Mouse (Mus musculus) limb, embryonic 10.5 days (tissue): ENCODE data around the gene Eftud2. TPM values are rescaled to one million over a fixed set of nuclear protein-coding genes. Genes with fewer than 3 reads are reported as not detected.
A peak's percentile ranks its signal among the peaks of the same experiment; 100 is the strongest.

Experiments
- DNase-seq: peaks from one replicate; pipeline ENCODE4 v3.0.0-alpha.2; 2017; ENCODE audit warnings: low spot score
- H3K27ac ChIP-seq: fragments of 300-500 bp; sonication (generic); 2 replicates; pipeline ENCODE4 v1.5.1; 2016; ENCODE audit warnings: mild to moderate bottlenecking
- H3K27me3 ChIP-seq: fragments of 300-500 bp; sonication (generic); 2 replicates; pipeline ENCODE4 v1.6.1; 2016; ENCODE audit warnings: low read depth, mild to moderate bottlenecking; ENCODE audit not compliant: poor library complexity, severe bottlenecking
- H3K36me3 ChIP-seq: fragments of 300-500 bp; sonication (generic); 2 replicates; pipeline ENCODE4 v1.6.1; 2016; ENCODE audit warnings: mild to moderate bottlenecking, moderate library complexity
- H3K4me1 ChIP-seq: fragments of 300-500 bp; sonication (generic); 2 replicates; pipeline ENCODE4 v1.6.1; 2016
- H3K4me3 ChIP-seq: fragments of 300-500 bp; sonication (generic); 2 replicates; pipeline ENCODE4 v1.5.1; 2016; ENCODE audit warnings: mild to moderate bottlenecking, moderate library complexity
- H3K9me3 ChIP-seq: fragments of 300-500 bp; sonication (generic); replicated peaks from 2 replicates; pipeline ENCODE4 v1.6.1; 2016; ENCODE audit warnings: mild to moderate bottlenecking
- WGBS: fragments of 180-500 bp; shearing (Covaris S2); methylation state at CpG from one replicate; pipeline ENCODE4 v1.1.7; 2016; 5-methylcytosine and 5-hydroxymethylcytosine counted together
- polyA plus RNA-seq: library from polyadenylated mRNA; unstranded; fragments of >200 nt; fragmentation: Nextera tagmentation; extraction: Ambion mirVana; gene quantifications from 2 replicates; pipeline ENCODE4 v1.2.1, GENCODE M21; 2016

The Eftud2 gene
- polyA plus RNA-seq, 1 experiment from 2014 or later: 360 TPM

GRCm38 (mm10) chr11:102826476-102826875 lies 54.3 kb downstream of the Eftud2 start:
- no peak overlapping the region for H3K4me3 ChIP-seq
- H3K9me3 ChIP-seq: no peaks in the 10 kb centered on the region
- no peak overlapping the region for H3K27ac ChIP-seq
- 0 out of 2 replicates have a peak, but pooled peaks cover 2% of the 10 kb centered on the region for H3K4me1 ChIP-seq
- H3K36me3 ChIP-seq: no peaks in the 10 kb centered on the region
- WGBS: 78% methylated on average over 2 of the region's 2 CpGs
- no peak for DNase-seq
- no peaks in the 10 kb centered on the region for H3K27me3 ChIP-seq

DNA sequence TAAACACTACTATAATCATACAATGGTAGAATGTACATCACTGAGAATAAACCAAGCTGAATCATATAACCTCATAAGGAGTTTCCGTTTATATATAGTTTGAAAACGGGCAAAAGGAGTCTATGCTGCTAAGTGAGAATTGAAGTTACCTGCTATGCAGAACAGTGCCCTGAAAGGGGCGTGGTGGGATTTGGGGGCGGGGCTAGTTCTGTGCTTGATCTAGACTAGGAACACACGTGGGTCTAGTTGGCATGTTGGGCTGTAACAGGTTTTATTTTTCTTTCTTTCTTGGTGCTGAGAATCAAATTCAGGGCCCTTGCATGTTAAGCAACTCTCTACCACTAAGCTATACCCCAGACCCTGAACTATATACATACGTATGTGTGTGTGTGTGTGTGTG lies 59.6 kb downstream of the Eftud2 start:
- Histone ChIP-seq H3K4me3 (no peak overlapping the region), H3K36me3 (no peaks in the 10 kb centered on the region), H3K9me3 (no peaks in the 10 kb centered on the region), H3K4me1 (peaks cover 30% of the 10 kb centered on the region), H3K27me3 (no peaks in the 10 kb centered on the region), H3K27ac (no peak overlapping the region)
- 57% methylated on average over 6 of the region's 6 CpGs for WGBS
- no peak for DNase-seq

DNA sequence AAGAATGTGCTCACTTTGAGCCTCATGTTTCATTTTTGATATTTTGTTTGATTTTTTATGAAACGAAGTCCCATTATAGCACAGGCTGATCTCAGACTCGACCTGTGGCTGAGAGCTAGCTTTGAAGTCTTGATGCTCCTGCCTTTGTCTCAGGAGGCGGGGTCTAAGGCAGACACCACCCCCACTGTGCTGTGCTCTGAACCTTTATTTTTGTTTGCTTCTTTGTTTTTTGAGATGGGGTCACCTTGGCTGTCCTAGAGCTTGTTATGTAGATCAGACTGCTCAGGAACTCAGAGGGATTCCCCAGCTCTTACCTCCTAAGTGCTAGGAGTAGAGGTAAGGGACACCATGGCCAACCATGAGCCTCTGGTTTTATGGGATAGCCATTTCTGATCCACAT lies 60.4 kb downstream of the Eftud2 start:
- peaks cover 36% of the 10 kb centered on the region for H3K4me1 ChIP-seq
- 7% methylated on average over 3 of the region's 3 CpGs for WGBS
- no peak overlapping the region for H3K27ac ChIP-seq
- no peak overlapping the region; the same call in 1 of the 2 replicates for H3K4me3 ChIP-seq
- H3K9me3 ChIP-seq: no peaks in the 10 kb centered on the region
- no peaks in the 10 kb centered on the region for H3K27me3 ChIP-seq
- no peaks in the 10 kb centered on the region for H3K36me3 ChIP-seq
- DNase-seq: no peak

- H3K27me3 ChIP-seq: no peaks in the 10 kb centered on the region
- H3K9me3 ChIP-seq: no peaks in the 10 kb centered on the region
- DNase-seq: no peak
- H3K27ac ChIP-seq: peak overlapping the region; percentile 99
- H3K4me1 ChIP-seq: peaks cover 41% of the 10 kb centered on the region
- H3K4me3 ChIP-seq: peak overlapping the region; percentile 97
- WGBS: 4% methylated on average over 14 of the region's 14 CpGs
- H3K36me3 ChIP-seq: peaks cover 1% of the 10 kb centered on the region; the same call in 1 of the 2 replicates
These were observed 60.9 kb downstream of the Eftud2 start for GRCm38 (mm10) chr11:102819783-102820385.

- Histone ChIP-seq H3K4me1 (peaks cover 46% of the 10 kb centered on the region), H3K4me3 (peak within 1 kb of the TSS; percentile 97), H3K27me3 (no peaks in the 10 kb centered on the region), H3K27ac (peak within 1 kb of the TSS; percentile 99), H3K9me3 (no peaks in the 10 kb centered on the region), H3K36me3 (peaks cover 3% of the 10 kb centered on the region; the same call in 1 of the 2 replicates)
- peak; percentile 87 for DNase-seq
- WGBS: 4% methylated on average over 76 of the region's 97 CpGs
These were observed 61.6 kb downstream of the Eftud2 start, which contains the start of gene Gjc1 for GRCm38 (mm10) chr11:102819021-102819782. Gene Gjc1, minus strand, starts transcription at chr11:102819700.

- Histone ChIP-seq H3K27me3 (no peaks in the 10 kb centered on the region), H3K36me3 (peaks cover 3% of the 10 kb centered on the region; the same call in 1 of the 2 replicates), H3K4me1 (peaks cover 48% of the 10 kb centered on the region), H3K4me3 (peak overlapping the region; percentile 97), H3K9me3 (no peaks in the 10 kb centered on the region), H3K27ac (peak overlapping the region; percentile 99)
- 5% methylated on average over 86 of the region's 92 CpGs for WGBS
- DNase-seq: peak; percentile 75
These were observed 62.4 kb downstream of the Eftud2 start for GRCm38 (mm10) chr11:102818121-102819020.

DNA sequence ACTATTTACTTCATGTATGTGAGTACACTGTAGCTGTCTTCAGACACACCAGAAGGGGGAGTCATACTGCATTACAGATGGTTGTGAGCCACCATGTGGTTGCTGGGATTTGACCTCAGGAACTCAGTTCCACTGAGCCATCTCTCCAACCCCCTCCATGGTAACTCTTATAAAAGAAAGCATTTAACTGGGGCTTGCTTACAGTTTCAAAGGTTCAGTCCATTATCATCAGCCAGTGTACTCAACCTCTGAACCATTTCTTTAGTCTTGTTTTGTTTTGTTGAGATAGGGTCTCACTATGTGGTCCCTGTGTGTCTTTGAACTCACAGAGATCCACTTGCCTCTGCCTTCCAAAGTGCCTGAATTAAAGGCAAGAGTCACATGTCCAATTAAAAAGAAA lies 65.9 kb downstream of the Eftud2 start:
- Histone ChIP-seq H3K4me3 (no peak overlapping the region), H3K27ac (no peak overlapping the region), H3K27me3 (no peaks in the 10 kb centered on the region), H3K9me3 (no peaks in the 10 kb centered on the region), H3K4me1 (peaks cover 43% of the 10 kb centered on the region), H3K36me3 (peaks cover 25% of the 10 kb centered on the region)
- no peak for DNase-seq

DNA sequence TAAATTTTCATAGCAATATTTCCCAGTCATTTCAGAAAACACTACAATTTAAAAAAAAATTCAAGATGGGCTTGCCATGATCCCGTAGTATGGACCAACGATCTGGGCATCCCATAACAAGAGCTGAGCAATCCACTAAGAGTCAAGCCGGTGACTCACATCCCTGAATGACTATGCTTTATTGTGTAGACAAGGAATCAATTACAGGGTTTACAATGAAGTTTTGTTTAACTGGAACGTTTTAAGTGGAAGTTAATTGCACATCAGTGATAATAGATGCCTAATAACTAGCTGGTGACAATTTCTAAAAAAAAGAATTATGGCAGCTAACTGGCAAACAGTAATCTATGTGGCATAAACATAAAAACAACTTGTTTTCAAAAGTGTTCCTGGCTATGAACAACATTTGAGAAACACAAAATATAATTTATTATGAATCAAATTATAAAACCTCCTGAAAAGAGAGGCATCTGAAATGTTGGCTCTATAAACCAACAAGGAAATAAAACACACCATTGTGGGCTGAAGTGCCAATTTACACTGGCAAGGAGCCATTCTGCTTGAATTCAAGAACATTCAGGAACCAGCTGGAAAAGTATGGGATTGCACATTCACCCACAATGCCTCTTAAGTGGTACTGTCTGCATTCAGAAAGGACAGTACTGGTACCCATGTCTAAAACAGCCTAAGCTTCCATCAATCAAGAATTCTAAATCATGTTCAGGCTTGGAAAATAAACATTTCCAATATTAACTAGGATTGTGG lies 69.9 kb downstream of the Eftud2 start:
- Histone ChIP-seq H3K9me3 (no peaks in the 10 kb centered on the region), H3K36me3 (peaks cover 47% of the 10 kb centered on the region), H3K4me1 (peaks cover 22% of the 10 kb centered on the region), H3K27me3 (no peaks in the 10 kb centered on the region), H3K27ac (no peak overlapping the region), H3K4me3 (no peak overlapping the region)
- 68% methylated on average over 4 of the region's 4 CpGs for WGBS
- DNase-seq: no peak

DNA sequence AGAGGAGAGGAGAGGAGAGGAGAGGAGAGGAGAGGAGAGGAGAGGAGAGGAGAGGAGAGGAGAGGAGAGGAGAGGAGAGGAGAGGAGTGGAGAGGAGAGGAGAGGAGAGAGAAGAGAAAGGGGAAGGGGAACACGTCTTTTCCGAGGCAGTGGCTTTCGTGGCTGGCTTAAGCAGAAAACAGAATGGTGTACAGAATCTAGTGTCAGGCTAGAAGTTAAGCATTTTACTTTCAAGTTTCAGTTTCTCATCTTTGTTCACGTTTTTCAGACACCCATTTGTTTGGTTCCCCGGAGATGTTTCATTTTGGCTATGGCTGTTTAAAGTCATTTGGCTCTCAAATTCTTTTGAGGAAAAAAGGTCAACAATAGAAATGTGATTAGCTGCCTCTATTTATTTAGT lies 72.5 kb downstream of the Eftud2 start:
- no peak for DNase-seq
- H3K27me3 ChIP-seq: no peaks in the 10 kb centered on the region
- H3K27ac ChIP-seq: no peak overlapping the region
- peaks cover 70% of the 10 kb centered on the region for H3K36me3 ChIP-seq
- H3K9me3 ChIP-seq: 0 out of 2 replicates have a peak, but pooled peaks cover 2% of the 10 kb centered on the region
- peaks cover 7% of the 10 kb centered on the region; the same call in 1 of the 2 replicates for H3K4me1 ChIP-seq
- WGBS: 86% methylated on average over 5 of the region's 5 CpGs
- H3K4me3 ChIP-seq: no peak overlapping the region

DNA sequence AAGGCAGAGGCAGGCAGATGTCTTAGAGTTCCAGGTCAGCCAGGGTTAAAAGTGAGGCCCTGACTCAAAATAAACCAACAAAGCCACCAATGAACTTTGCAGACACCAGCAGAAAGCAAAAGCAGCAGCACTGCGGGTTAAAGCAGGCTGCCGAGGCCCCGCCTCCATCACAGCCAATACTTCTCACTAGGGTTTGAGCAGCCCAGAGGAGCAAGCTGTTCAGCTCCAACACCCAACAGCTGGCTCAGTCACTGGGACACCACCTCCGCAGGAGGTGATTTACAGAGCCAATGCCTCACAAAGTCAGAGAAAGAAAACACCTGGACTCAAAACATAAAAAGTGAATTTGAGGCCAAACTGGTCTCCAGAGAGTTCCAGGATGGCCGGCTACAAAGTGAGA lies 77.3 kb downstream of the Eftud2 start:
- 88% methylated on average over 5 of the region's 5 CpGs for WGBS
- Histone ChIP-seq H3K4me1 (no peaks in the 10 kb centered on the region), H3K4me3 (no peak overlapping the region), H3K27ac (no peak overlapping the region), H3K27me3 (no peaks in the 10 kb centered on the region), H3K9me3 (0 out of 2 replicates have a peak, but pooled peaks cover 2% of the 10 kb centered on the region), H3K36me3 (peaks cover 90% of the 10 kb centered on the region)
- DNase-seq: no peak

DNA sequence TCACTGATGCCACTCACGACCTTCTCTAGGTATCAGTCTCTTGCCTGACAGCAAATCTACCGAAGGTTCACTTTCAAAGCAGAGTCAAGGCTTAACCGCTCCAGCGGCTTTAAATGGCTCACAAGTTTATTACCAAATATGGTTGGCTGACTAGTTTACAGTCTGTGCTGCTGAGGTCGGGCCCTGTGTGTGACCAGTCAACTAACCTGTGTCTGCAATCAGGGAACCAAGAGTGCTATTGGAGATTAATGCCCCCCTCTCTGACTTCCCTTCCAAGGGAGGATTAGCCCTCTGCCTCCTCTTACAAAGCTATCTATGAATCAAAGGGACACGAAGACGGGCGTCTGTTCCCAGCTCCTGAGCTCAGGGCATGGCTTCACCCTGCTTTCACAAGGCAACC lies 86.6 kb downstream of the Eftud2 start:
- WGBS: 62% methylated on average over 8 of the region's 8 CpGs
- DNase-seq: no peak
- Histone ChIP-seq H3K36me3 (peaks cover 37% of the 10 kb centered on the region), H3K27me3 (no peaks in the 10 kb centered on the region), H3K4me1 (peaks cover 14% of the 10 kb centered on the region), H3K4me3 (no peak overlapping the region), H3K9me3 (no peaks in the 10 kb centered on the region), H3K27ac (no peak overlapping the region)
